Mouse (Mus musculus) lung, adult 2 months (tissue): ENCODE data around the gene Net1.

ENCODE experiments used
- CTCF ChIP-seq: fragments of 200-500 bp; IDR thresholded peaks from 2 replicates; pipeline ENCODE4 v1.5.1; 2011; ENCODE audit warnings: mild to moderate bottlenecking, low read length, control low read depth; ENCODE audit not compliant: insufficient read depth
- POLR2A ChIP-seq: fragments of 200-500 bp; IDR thresholded peaks from 2 replicates; pipeline ENCODE4 v1.6.1; 2011; ENCODE audit warnings: low read depth, mild to moderate bottlenecking, control low read depth, low read length, borderline replicate concordance; ENCODE audit errors: extremely low read depth

DNA sequence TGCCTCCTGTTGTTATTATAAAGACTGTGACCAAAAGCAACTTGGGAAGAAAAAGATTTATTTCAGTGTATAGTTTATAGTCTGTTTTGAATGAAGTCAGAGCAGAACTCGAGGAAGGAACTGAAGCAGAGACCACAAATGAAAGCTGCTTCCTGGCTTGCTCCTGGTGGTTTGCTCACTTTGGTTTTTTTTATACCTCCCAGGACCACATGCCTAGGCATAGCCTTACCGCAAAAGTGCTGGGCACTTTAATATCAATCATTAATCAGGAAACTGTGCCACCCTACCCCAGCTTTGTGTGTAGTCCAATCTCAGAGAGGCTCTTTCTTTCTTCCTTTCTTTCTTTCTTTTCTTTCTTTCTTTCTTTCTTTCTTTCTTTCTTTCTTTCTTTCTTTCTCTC is 85.6 kb downstream of the Net1 start:
- TF ChIP-seq POLR2A (no peak), CTCF (no peak)
